Mouse (Mus musculus): Measurements from ENCODE around the gene Acss2. TPM values are rescaled to one million over a fixed set of nuclear protein-coding genes. Genes with fewer than 3 reads are reported as not detected.

Acss2 gene
- polyA plus RNA-seq, 1 experiment, result 13.1 TPM

DNA sequence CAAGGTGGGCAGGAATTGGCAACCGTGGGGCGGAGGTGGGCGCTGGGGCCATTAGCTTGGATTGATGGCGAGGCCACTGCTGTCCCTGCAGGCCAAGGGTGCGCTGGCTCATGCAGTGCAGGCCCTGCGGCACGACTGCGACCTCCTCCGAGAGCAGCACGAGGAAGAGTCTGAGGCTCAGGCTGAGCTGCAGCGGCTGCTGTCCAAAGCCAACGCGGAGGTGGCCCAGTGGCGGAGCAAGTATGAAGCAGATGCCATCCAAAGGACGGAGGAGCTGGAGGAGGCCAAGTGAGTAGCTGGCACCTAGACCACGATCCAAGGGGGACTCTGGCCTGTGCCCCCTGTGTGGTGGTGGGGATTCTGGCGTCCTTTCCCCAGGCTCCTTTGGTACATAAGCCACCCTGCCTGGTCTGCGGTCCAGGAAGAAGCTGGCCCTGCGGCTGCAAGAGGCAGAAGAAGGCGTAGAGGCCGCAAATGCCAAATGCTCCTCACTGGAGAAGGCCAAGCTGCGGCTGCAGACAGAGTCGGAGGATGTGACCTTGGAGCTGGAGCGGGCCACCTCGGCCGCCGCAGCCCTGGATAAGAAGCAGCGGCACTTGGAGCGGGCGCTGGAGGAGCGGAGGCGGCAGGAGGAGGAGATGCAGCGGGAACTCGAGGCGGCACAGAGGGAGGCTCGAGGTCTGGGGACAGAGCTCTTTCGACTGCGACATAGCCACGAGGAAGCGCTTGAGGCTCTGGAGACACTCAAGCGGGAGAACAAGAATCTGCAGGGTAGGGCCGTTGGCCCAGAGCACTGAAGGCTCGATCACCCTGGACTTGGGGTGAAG lies 113.1 kb downstream of the Acss2 start:
- Histone ChIP-seq H3K4me3 (ENCODE audit: extremely low read depth, insufficient read depth, insufficient read length) (no peak overlapping the region), H3K4me1 (ENCODE audit: control insufficient read depth, insufficient read depth, insufficient read length) (no peaks in the 10 kb centered on the region), H3K27ac (ENCODE audit: insufficient read depth, low read length) (no peak overlapping the region), H3K27me3 (ENCODE audit: control insufficient read depth, insufficient read depth, low read length) (0 out of 2 replicates have a peak, but pooled peaks cover 9% of the 10 kb centered on the region), H3K36me3 (ENCODE audit: control insufficient read depth, insufficient read depth, low read length) (peaks cover 26% of the 10 kb centered on the region)
- no peak for TF ChIP-seq CTCF (IDR thresholded peaks at IDR 0.05; ENCODE audit: extremely low read depth, insufficient read depth, insufficient read length, insufficient replicate concordance)
- no peak for DNase-seq (ENCODE audit: low read depth in 1 of 2, low spot score in 2 of 2)
- 51% methylated on average over 43 of the region's 43 CpGs for WGBS

DNA sequence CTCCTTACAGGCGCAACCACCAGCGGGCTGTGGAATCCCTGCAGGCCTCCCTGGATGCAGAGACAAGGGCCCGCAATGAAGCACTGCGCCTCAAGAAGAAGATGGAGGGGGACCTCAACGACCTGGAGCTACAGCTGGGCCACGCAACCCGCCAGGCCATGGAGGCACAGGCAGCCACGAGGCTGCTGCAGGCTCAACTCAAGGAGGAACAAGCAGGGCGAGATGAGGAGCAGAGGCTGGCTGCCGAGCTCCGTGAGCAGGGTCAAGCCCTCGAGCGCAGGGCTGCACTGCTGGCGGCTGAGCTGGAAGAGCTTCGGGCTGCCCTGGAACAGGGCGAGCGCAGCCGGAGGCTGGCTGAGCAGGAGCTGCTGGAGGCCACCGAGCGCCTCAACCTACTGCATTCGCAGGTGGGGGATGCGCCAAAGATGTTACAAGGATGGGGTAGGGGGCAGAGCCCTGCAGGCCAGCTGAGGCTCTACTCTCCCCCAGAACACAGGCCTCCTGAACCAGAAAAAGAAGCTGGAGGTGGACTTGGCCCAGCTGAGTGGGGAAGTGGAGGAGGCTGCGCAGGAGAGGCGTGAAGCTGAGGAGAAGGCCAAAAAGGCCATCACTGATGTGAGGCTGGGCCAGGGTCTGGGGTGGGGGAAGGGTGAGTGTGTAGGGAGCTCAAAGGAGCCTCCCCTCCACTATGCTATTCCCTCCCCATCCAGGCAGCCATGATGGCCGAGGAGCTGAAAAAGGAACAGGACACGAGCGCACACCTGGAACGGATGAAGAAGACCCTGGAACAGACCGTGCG lies 114.6 kb downstream of the Acss2 start:
- 89% methylated on average over 30 of the region's 30 CpGs for WGBS
- H3K27ac ChIP-seq (ENCODE audit: insufficient read depth, low read length), result no peak overlapping the region
- 0 out of 2 replicates have a peak, but pooled peaks cover 9% of the 10 kb centered on the region for H3K27me3 ChIP-seq (ENCODE audit: control insufficient read depth, insufficient read depth, low read length)
- TF ChIP-seq CTCF (IDR thresholded peaks at IDR 0.05; ENCODE audit: extremely low read depth, insufficient read depth, insufficient read length, insufficient replicate concordance) (no peak), POLR2A (IDR thresholded peaks at IDR 0.05; ENCODE audit: low read depth, low read length) (no peak)
- no peak overlapping the region for H3K4me3 ChIP-seq (ENCODE audit: extremely low read depth, insufficient read depth, insufficient read length)
- H3K36me3 ChIP-seq (ENCODE audit: control insufficient read depth, insufficient read depth, low read length), result peaks cover 31% of the 10 kb centered on the region
- no peak for DNase-seq (ENCODE audit: low read depth in 1 of 2, low spot score in 2 of 2)
- H3K4me1 ChIP-seq (ENCODE audit: control insufficient read depth, insufficient read depth, insufficient read length), result no peaks in the 10 kb centered on the region

DNA sequence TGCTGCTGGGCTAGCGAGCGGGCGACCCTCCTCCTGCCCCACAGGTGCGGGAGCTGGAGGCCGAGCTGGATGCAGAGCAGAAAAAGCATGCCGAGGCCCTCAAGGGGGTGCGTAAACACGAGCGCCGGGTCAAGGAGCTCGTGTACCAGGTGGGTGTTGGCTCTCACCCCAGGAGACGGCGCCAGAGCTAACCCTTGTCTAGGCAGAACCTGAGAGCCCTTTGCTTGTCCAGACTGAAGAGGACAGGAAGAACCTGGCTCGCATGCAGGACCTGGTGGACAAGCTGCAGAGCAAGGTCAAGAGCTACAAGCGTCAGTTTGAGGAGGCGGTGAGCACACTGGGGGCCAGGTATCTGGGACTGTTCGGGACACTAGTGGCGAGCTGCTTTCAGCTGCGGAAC lies 115.4 kb downstream of the Acss2 start:
- no peak overlapping the region for H3K4me3 ChIP-seq (ENCODE audit: extremely low read depth, insufficient read depth, insufficient read length)
- TF ChIP-seq CTCF (IDR thresholded peaks at IDR 0.05; ENCODE audit: extremely low read depth, insufficient read depth, insufficient read length, insufficient replicate concordance), result no peak
- no peak for TF ChIP-seq POLR2A (IDR thresholded peaks at IDR 0.05; ENCODE audit: low read depth, low read length)
- 90% methylated on average over 19 of the region's 19 CpGs for WGBS
- DNase-seq (ENCODE audit: low read depth in 1 of 2, low spot score in 2 of 2), result no peak
- no peaks in the 10 kb centered on the region for H3K4me1 ChIP-seq (ENCODE audit: control insufficient read depth, insufficient read depth, insufficient read length)
- H3K27ac ChIP-seq (ENCODE audit: insufficient read depth, low read length), result no peak overlapping the region
- 0 out of 2 replicates have a peak, but pooled peaks cover 9% of the 10 kb centered on the region for H3K27me3 ChIP-seq (ENCODE audit: control insufficient read depth, insufficient read depth, low read length)
- peaks cover 37% of the 10 kb centered on the region for H3K36me3 ChIP-seq (ENCODE audit: control insufficient read depth, insufficient read depth, low read length)

DNA sequence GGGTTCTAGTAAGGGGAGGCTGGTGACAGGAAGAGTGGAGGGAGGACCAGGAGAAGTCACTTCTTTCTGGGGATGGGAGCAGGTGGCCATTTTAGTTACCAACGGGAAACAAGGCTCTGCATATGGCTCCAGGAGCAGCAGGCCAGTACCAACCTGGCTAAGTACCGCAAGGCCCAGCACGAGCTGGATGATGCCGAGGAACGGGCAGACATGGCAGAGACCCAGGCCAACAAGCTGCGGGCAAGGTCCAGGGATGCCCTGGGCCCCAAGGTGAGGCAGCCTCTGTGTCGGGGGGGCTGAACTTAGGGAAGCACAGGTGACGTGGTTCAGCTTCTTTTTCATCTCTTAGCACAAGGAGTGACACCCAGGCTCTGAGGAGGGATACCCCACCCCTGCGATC lies 116.0 kb downstream of the Acss2 start:
- H3K36me3 ChIP-seq (ENCODE audit: control insufficient read depth, insufficient read depth, low read length), result peaks cover 41% of the 10 kb centered on the region
- TF ChIP-seq POLR2A (IDR thresholded peaks at IDR 0.05; ENCODE audit: low read depth, low read length) (no peak), CTCF (IDR thresholded peaks at IDR 0.05; ENCODE audit: extremely low read depth, insufficient read depth, insufficient read length, insufficient replicate concordance) (no peak)

DNA sequence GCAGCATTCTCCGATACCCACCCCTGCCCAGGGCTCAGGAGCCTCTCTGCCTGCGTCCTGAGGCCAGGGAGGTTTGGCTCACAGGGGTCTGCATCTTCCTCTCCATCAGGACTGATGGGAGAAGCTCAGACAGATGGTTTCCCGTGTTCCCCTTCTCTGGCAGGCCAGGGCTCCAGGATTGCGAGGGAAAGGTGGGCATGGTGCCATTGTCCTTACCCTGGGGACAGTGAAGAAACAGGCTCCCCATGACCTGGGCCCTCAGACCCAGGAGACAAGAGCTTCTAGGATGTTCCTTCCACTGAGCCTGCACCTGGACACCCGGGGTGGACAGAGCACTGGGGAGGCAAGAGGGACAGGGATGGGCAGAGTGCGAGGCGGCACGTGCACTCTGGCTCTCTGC lies 116.8 kb downstream of the Acss2 start:
- Histone ChIP-seq H3K27ac (ENCODE audit: insufficient read depth, low read length) (no peak overlapping the region), H3K4me1 (ENCODE audit: control insufficient read depth, insufficient read depth, insufficient read length) (no peaks in the 10 kb centered on the region), H3K4me3 (ENCODE audit: extremely low read depth, insufficient read depth, insufficient read length) (no peak overlapping the region), H3K36me3 (ENCODE audit: control insufficient read depth, insufficient read depth, low read length) (peaks cover 49% of the 10 kb centered on the region), H3K27me3 (ENCODE audit: control insufficient read depth, insufficient read depth, low read length) (0 out of 2 replicates have a peak, but pooled peaks cover 4% of the 10 kb centered on the region)
- DNase-seq (ENCODE audit: low read depth in 1 of 2, low spot score in 2 of 2), result no peak
- TF ChIP-seq CTCF (IDR thresholded peaks at IDR 0.05; ENCODE audit: extremely low read depth, insufficient read depth, insufficient read length, insufficient replicate concordance) (no peak), POLR2A (IDR thresholded peaks at IDR 0.05; ENCODE audit: low read depth, low read length) (no peak)
- whole genome bisulfite sequencing, result 96% methylated on average over 8 of the region's 8 CpGs

More for the DNA sequence above, 116.0 kb downstream of the Acss2 start:
- no peak overlapping the region for H3K4me3 ChIP-seq (ENCODE audit: extremely low read depth, insufficient read depth, insufficient read length)
- H3K27me3 ChIP-seq (ENCODE audit: control insufficient read depth, insufficient read depth, low read length), result 0 out of 2 replicates have a peak, but pooled peaks cover 9% of the 10 kb centered on the region
- DNase-seq (ENCODE audit: low read depth in 1 of 2, low spot score in 2 of 2), result no peak
- WGBS, result 95% methylated on average over 9 of the region's 9 CpGs
- no peak overlapping the region for H3K27ac ChIP-seq (ENCODE audit: insufficient read depth, low read length)
- no peaks in the 10 kb centered on the region for H3K4me1 ChIP-seq (ENCODE audit: control insufficient read depth, insufficient read depth, insufficient read length)

Other genes starting within 250 kb of the Acss2 start
- gene Map1lc3a, start 241.7 kb upstream of the Acss2 start, polyA plus RNA-seq (2012; rRNA removed), result 42.7 and 60.6 TPM in 2 replicates
- 16.0 and 17.6 TPM in 2 replicates for gene Pigu, start 160.5 kb upstream of the Acss2 start, polyA plus RNA-seq (2012; rRNA removed)
- gene Trp53inp2, start 136.9 kb upstream of the Acss2 start, polyA plus RNA-seq (2012; rRNA removed), result 16.9 and 29.8 TPM in 2 replicates
- 41.8 and 59.8 TPM in 2 replicates for gene Ncoa6, start 44.1 kb upstream of the Acss2 start, polyA plus RNA-seq (2012; rRNA removed)
- gene Ggt7, start 289 bp downstream of the Acss2 start, polyA plus RNA-seq (2012; rRNA removed), result 8.1 and 9.6 TPM in 2 replicates
- gene Gss, start 74.9 kb downstream of the Acss2 start, polyA plus RNA-seq (2012; rRNA removed), result 9.9 and 11.3 TPM in 2 replicates
- gene Myh7b, start 93.3 kb downstream of the Acss2 start, polyA plus RNA-seq (2012; rRNA removed), result 0.04 TPM in 2 replicates
- gene Trpc4ap, start 174.4 kb downstream of the Acss2 start, polyA plus RNA-seq (2012; rRNA removed), result 144 and 162 TPM in 2 replicates
- 65.0 and 70.8 TPM in 2 replicates for gene Edem2, start 211.5 kb downstream of the Acss2 start, polyA plus RNA-seq (2012; rRNA removed)
- gene Gm17581, start 217.9 kb downstream of the Acss2 start, polyA plus RNA-seq (2012; rRNA removed), result not detected in 2 replicates
- gene Procr, start 233.2 kb downstream of the Acss2 start, polyA plus RNA-seq (2012; rRNA removed), result 9.0 and 10.5 TPM in 2 replicates

All from spleen, adult 2 months (tissue).